Mouse (Mus musculus) embryo, embryonic 11 days (tissue): ENCODE measurements around the gene Ccdc51.

ENCODE experiments used
- DNase-seq: peaks from one replicate; pipeline ENCODE4 v3.0.0-alpha.2; 2015

Gene Ccdc51

DNA sequence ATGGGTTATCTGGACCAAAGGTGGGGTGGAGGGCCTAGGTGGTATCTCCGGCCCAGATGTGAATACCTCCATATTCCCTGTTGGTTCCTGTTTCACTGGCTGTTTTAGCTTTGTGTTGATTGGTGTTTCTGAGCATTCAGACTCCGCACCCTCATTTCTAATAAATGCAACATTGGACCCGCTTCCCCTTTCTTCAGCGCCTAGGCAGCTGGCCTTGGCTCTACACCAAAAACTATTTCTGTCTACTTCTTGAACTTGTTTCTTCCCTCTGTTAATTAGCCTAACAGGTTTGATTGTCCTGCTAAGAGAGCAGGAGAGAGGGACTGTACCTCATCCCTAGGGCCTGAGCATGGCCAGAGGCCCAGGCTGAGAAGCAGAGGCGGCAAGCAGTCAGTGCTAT is 24.8 kb upstream of the Ccdc51 start:
- DNase-seq, result no peak

DNA sequence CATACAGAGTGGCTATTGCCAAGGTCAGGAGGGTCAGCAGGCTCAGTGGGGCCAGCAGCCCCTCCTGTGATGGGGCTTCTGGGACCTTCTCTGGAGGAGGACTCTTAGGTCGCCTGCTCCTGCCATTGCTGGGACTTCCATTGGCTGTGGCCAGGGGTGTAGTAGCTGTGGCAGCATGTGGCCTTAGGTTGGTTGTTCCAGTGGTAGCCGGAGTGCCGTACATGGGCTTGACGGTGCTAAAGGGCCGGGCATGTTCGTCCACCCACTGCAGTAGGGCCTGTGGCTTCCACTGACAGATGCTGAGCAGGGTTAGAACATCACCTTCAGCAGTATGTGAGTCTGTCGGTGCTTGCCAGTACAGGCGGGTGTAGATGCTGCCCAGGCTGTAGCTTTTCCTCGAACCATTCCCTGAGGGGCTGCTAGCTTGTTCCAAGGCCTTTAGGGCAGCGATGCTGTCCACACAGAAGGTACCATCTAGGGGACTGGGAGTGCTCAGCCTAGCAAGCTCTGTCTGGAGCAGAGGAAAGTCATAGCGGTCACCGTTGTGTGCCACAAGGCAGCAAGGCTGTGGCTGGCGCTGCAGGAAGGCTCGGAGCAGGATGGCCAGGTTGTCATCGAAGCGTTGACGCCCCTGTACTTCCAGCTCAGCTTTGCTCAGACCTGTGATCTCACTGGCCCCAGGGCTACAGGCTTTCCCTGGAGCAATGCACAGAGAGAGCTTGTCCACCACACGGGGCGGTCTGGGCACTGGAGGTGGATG is 24.1 kb upstream of the Ccdc51 start:
- no peak for DNase-seq

DNA sequence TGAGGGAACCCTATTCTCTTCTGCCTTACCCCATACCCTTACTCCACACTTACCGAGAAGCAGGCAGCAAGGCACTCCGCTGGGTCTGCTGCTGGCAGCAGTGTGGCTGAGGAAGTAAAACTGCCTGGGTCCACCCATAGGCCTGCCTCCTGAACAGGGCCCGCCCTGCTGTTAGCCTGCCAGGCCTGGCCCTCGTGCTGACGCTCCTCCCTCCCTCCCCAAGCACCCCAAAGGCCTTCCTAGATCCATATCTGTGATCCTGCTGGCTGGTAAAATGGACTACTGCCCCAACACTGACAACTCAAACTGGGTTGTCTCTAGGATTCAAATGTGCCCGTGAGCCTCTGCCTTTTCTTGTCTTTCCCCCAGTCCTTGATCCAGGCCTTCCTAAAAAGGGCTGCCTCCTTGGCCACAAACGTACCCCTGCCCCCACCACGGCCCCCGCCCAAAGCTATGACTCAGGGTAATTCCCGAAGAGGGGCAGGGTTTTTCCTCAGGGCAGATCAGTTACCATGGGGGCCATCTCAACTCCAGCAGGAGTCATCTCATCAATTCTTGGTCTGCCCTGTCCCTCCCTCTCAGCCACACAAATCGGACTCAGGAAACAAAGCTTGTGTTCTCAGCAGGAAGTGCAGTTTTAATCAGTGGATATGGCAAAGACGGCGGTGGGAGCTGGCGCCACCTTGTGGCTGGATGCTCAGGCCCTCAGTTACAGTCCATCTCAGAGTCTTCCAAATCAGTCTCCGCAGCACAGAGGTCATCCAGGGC is 23.0 kb upstream of the Ccdc51 start, which contains the start of gene Trex1:
TSS of gene Trex1 (minus strand) at position 599 of the 768 bp plus-strand sequence.
- peak; percentile 84 for DNase-seq

DNA sequence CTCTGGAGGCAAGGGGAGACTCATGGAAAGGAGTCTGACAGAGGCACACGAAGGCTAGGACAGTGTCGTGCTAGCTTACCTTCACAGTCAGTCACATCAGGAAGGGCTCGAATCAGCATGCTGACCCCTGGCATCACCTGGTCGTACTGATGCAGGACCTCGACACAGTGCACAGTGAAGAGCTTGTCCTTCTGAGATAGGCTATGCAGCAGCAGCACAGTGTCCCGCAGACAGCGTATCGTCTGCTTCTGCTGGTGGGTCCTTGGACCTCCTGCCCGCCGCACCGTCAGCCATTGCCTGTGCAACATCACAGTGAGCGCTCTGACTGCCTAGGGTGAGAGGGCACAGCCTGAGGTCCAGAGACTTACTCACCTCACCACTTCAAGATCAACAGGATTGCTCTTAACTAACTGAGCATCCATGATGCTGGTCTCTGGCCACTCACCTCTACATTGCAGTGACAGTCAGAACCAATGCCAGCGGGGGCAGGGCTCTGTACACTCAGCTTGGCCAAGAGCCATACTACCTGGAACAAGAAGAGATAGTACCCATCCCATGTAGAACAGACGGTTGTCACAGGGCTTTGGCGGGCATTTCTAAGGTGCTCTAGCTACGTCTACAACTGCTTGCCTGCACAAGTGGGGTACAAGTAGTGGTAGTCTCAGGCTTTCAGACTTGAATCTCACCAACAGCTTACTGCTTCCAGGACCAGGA is 22.0 kb upstream of the Ccdc51 start:
- DNase-seq, result no peak

DNA sequence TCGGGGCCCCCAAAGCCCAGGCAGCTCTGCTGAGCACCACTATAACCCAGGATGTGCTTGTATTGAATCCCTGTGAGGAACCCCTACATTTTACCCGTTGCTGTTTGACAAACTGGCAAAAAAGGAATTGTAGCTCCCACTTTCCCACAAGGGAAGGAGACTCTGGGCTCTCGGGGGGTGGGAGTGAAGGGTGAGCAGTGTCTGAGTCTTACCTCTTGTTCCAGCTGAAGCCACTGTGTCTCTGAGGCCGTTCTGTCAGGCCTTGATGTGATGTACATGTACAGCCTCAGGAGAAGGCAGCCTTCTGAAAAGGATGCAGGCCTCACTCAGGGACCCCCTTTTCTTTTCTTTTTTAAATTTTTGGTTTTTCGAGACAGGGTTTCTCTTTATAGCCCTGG is 21.4 kb upstream of the Ccdc51 start:
- DNase-seq, result no peak

DNA sequence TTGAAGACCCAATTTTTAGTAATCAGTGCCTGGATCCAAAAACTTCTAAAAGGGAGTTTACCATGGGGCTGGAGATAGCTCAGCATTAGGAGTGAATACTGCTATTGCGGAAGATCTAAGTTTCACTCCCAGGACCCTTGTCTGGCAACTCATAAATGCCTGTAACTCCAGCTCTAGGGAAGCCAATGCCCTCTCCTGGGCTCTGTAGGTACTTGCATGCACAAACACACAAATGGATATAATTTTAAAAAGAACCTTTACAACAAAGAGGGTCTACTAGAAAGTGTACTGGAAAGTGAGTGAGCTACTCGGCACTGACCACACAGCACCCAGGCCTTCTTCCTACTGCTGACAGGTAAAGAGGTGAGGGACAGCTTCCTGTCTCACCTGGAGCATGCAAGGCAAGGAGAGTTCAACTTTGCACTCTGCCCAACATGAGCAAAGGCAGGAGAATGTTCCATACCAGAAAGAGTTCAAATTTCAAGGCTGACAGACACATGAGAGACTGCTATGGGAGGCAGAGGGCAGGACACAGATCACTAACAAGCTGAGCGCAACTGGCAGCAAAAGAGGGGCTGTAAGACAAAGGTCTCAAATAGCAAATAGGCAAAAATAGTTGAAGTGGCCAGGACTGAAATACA is 14.1 kb upstream of the Ccdc51 start:
- DNase-seq, result no peak

DNA sequence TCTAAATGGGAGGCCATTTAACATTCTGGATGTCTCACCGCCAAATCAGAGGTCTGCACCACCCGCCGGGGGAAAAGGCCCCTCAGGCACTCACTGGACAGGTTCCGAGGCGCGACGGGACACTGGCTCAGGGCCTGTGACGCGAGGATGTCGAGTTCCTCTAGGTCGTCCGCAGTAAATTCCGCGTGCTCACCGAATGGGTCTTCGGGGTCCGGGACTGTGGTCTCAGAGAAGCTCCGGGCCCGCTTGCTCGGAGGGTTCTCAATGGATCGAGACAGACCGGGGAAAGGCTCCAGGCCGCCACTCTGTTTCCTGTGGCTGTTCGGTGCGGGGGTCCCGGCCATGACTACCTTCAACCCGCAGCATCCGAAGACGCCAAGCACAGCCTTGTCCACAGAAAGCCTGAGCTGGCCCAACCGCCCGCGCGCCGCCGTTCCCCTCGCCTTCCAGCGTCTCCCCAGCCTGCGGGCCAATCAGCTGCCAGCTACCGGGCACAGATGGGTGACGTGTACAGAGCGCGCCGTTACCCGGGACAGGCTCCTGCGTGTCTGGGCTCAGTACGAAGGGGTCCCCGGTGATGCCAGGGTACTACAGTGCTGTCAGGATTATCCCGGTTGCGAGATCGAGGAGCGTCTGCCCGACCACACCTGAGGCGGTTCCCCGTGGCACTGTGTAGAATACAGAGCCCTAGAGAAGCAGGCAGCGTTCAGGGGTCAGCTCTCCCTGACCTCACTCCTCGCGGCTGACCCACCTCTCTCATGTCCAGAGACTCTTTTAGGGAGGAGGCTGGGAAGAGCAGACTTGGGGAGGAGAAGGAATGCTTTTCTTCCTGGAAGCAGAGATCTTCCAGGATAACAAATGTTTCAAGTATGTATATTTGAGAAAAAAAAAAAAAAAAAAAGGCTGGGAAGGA is 8.4 kb upstream of the Ccdc51 start, which contains the start of gene Atrip:
TSS of gene Atrip (minus strand) at position 464 of the 913 bp plus-strand sequence.
- peak; percentile 95 for DNase-seq

DNA sequence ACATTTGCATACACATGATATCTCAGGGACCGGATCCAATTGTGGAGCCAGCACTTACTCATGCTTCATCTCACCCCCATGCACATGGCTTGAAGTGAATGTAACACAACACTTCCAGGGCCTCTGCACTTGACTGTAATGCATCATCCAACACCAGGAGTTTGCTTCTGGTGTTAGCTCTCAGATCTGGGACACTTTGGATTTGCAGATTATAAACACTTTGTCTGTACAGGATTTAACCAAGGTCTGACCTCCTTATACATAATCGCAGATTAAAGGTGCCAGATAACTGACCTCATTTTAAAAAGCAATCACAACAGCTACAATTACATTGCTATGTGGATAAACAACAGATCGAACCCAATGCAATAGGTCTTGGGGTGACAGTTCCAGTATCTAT is 1.8 kb upstream of the Ccdc51 start:
- DNase-seq, result no peak

DNA sequence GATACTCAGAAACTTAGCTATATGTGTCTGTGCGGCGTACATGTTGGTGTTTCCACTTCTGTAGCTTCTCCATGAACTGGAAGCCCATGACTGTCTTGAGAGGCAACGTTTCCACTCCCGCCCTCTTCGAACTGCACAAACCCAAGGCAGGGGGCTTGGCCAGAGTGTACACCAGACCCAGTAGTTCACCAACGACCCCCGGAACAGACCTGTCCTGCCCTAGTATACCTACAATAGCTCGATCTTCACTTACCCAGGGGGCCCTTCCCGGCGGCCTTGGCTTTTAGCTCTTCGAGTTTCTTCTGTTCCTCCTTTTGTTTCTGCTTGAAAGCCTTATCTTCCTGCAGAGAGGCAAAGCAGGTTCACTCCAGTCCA is 557 bp upstream of the Ccdc51 start:
- no peak for DNase-seq

DNA sequence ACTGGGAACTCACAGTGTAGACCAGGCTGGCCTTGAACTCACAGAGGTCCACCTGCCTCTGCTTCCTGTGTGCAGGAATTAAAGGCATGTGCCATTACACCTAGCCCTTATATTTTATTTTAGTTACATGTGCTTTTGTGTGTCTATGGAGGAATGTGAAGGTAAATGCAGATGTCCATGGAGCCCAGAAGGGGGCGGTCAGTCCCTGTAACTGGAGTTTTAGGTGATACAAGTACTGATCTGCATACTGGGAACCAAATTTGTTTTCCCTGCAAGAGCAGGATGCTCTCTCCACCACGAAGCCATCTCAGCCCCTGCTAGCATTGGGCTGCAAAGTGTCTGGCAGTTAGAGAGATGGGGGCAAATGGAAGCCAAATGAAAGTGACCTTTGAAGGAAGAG is 2.6 kb downstream of the Ccdc51 start:
- DNase-seq, result peak; percentile 66

DNA sequence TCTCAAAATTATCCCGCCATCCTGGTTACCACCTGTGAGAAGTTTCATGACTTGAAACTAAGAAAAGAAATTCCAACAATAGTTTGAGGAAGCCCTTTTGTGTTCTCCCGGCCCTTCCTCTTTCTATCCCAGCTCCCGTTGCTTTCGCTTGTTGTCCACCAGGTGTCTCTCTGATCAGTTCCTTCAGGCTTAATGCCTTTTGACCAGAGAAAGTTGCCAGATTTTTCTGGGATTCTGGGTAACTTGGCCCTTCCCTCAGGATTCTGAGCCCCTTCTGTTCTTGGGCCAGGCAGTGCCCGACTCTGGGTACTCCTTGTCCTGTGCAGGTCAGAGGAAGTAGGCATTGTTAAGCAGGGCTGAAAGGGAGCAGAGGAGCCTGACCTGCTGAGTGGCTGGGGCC is 5.7 kb downstream of the Ccdc51 start:
- DNase-seq, result peak; percentile 79

DNA sequence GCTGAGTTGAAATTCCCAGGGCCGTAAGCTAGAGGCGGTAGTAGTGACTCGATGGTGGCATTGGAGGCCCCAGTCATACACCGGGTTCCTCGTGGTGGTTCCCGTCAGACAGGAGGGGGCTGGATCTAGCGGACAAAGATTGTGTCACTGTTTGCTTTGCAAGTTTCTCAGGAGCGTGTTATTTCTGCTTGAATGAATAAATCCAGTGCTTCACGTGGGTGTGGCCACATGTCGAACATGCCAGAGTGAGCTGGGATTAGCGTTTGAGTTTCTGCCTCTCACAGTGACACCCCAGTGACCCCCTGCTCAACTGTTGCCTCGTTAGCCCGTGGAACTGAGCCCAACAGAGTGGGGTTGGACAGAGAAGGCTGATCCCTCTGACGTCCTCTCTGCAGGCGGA is 8.2 kb downstream of the Ccdc51 start:
- no peak for DNase-seq

DNA sequence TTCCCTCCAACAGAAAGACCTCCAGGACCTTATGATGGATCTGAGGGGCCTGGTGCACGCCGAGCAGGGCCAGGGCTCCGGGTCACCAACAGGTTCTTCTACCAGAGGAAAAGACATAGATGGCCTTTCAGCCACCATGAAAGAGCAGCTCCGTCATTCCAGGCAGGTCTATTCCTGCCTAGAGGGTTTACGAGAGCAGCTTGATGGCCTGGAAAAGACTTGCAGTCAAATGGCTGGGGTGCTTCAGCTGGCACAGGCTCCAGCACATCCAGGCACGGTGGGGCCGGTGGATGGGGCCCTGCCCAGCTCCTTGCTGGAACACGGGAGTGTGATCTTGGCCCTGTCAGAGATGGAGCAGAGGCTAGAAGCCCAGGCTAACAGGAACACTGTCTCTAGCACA is 9.5 kb downstream of the Ccdc51 start:
- DNase-seq, result no peak

DNA sequence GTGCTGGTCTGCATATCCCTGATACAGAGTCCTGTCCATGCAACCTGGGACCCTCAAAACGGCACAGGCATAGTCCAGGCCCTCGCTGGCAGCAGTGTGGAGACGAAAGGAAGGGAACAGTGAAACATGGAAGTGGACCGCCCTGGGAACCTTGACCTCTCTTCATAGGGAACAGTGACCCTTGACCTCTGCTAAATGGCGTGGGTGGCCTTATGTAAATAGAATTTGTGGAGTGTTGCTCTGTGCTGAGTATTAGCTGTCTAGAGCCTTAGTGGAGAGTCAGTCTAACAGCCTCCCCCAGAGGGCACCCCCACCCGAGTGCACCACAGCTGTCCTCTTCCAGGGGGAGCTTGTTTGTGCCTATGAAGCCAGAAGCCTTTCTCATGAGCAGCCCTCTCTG is 10.5 kb downstream of the Ccdc51 start:
- no peak for DNase-seq

DNA sequence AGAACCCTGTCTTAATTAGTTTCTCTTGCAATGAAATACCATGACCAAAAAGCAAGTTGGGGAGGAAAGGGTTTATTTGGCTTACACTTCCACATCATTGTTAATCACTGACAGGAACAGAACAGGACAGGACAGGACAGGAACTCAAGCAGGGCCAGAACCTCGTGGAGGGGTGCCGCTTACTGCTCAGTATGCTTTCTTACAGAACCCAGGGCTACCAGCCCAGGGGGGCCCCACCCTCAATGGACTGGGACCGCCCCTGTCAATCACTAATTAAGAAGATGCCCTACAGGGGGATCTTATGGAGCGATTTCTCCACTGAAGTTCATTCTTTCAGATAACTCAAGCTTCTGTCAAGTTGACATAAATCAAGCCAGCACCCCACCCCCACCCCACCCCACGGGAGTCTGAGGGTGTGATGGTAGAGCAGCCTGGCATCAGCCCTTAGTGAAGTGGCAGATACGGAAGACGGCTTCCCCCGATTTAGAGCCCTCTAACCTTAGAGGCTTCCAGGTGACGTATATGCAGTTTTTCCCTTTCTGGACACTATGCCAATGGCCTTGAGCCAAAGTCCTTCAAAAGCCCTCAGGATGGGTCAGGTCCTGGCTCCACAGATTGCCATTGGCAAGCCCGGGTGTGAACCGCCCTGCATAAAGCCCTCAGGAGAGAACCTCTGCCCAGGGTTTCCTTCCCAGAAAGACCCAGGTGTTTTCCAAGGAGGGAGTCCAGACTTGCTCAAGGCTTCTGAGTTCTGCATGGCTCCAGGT is 11.7 kb downstream of the Ccdc51 start:
- DNase-seq, result no peak

DNA sequence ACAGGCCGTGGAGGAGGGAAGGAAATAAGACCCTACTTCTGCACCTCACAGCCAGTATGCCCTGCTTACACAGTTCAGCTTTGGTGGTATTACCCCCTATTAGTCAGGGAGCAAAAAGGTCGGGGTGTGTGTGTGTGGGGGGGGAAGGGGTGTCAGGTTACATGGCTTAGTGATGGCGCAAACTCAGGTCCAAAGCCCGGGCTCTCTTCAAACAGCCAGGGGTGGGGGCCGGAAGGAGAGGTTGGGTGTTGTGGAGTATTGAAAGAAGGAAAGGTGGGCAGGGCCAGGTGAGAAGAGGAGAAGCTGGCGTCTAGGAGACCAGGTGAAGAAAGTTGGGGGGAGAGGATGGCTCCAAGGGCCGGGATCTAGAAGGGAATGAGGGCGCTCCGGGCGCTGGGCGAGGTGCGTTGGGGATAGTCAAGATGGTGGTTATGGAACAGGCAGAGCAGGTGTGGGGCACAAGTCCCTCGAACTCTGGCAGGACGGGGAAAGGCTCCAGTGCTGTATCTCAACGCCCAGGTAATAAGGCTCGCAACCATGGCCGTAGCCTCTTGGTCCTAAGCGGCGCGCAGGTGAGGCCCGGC is 12.4 kb downstream of the Ccdc51 start:
- DNase-seq, result peak; percentile 72

DNA sequence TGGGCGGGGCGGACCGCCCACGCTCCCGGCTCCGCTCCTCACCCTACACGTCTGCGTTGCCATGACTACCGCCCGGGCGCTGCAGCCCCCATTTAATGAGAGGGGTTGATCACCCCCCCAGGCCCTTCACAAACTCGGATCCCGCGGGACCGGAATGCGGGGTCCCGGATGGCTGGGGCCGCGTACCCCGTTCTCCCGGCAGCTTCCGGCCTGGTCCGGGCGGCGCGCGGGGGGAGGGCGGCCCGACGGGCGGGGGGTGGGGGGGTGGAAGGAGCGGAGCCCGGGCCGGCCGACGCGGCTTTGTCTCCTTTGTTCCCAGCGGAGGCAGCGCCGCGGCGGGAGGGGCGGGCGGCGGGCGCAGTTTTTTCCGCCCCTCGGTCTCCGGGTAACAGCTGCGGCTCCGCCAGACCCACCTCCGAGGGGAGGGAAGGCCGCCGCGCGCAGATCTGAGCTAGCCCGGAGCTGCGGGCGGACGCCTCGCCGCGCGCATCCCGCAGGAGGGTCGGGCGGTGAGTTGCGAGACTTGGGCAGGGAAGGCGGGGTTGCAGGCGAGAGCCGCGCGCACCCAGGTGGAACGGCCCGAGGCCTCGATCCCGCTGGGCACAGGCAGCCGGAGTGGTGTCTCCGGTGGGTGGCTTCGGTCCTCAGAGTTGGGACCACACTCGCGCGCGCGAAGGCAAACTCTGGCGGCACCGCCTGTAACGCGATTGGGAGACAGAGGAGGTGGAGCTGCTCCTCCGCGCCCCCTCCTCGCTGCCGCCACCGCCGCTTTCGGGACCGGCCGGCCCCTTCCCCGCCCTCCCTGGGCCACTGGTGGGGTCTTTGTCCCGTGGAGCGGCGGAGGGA is 13.1 kb downstream of the Ccdc51 start, which contains the start of gene Plxnb1:
TSS of gene Plxnb1 (plus strand) at position 253 of the 846 bp plus-strand sequence.
- peak; percentile 89 for DNase-seq

DNA sequence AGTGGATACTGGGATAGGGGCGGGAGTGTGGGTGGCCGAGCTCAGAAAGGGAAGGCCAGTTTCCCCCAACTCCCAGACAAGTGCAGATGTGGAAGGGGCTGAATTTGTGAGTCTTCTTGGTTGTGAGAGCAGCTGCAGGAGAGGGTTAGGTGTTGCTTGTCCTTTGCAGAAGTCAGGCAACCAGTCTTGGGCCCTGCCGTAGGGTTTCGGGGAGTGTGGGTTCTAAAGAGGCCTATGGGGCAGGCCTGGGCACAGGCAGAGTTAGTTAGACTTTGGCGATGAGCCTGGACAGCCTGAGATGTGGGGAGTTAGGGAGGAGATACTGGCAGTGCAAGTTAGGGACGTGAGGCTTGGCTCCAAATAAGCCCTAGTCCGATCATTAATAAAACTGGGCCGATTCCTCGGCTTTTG is 14.0 kb downstream of the Ccdc51 start:
- peak; percentile 26 for DNase-seq

DNA sequence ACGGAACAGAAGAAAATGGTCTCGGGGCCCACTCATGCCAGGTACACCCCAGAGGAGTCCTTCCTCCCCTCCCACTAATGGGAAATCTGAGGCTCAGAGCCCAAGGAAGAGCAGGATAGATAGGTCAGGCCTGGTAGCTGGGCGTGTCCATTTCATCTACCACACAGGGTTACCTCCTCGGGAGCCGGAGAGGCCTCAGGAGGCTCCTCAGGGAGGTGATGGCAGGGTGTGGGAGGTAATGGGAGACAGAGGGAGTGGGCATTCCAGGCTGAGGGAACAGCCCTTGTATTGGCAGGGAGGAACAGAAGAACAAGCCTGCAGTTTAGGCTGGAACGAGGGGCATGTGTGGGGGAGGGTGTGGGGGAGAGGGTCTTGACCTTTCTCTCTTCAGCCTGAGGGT is 14.6 kb downstream of the Ccdc51 start:
- peak; percentile 39 for DNase-seq

DNA sequence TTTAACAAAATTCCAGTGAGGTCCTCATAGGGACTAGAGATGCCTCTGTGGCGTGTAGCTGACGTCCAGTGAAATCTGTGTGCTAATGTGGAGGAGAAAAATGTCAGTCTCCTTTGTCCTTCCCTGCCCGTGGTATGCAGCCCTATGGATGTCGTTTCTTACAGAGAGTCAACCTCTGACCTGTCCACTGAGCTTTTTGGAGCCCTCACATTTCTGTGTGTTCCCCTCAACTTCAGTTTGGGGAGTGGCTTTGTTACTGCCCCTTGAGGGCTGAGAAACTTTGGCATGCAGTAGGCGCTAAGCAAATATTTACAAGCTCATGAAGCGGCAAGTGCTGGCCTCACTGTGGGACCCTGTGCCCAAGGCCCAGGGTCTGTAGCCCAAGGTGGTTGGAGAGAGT is 15.0 kb downstream of the Ccdc51 start:
- peak; percentile 19 for DNase-seq
